Mouse (Mus musculus) megakaryocyte progenitor cell, adult 5-6 weeks (primary cell): ENCODE data around the gene Stx5a. TPM values are rescaled to one million over a fixed set of nuclear protein-coding genes. Genes with fewer than 3 reads are reported as not detected.

Experiments
- ATAC-seq: replicated peaks from 2 replicates; pipeline ENCODE4 v1.8.0; 2016; ENCODE audit warnings: mild to moderate bottlenecking, moderate TSS enrichment, inconsistent platforms; ENCODE audit not compliant: poor library complexity
- total RNA-seq, 2 experiments: library from RNA; stranded (forward) in 1 of 2; stranded (reverse) in 1 of 2; fragments of 157-497, 149-512 nt in 1 of 2; fragments of 200-1000 nt in 1 of 2; gene quantifications; 2 replicates each; pipeline versions ENCODE4 v1.2.3 to v1.2.4; 2015 to 2017

The Stx5a gene
- total RNA-seq, 2 experiments from 2014 or later, result 45.3 to 54.8 TPM

- ATAC-seq, result no peak
These were observed 49.0 kb downstream of the Stx5a start for GRCm38 (mm10) chr19:8790171-8790570.

DNA sequence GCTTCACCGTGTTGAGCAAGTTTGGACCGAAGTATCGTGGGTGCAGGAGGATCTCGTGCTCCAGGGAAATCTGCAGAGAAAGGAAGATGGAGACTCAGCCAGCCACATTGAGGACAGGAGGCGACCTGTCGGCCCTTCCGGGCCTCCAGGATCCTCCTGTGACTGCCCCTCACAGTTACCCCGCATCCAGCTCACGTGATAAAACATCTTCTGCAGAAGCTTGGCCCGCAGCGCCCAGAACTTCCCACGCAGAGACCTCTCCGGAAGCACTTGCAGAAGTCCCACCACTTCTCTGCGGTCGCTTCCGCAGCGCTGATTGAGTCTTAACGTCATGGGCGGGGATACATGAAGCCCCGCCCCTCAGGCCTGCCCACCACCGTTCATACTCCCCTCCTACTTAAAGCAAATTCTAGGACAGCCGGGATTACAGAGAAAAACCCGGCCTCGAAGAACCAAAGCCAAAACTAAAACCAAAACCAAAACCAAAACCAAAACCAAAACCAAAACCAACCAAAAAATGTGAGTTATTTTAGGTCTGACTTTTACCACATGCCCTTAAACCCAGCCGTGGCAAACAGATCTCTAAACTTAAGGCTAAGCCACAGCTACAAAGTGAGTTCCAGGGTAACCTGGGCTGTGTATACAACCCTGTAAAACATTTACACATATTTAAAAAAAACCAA lies 57.2 kb downstream of the Stx5a start, which contains the start of gene Polr2g:
Polr2g (minus strand) TSS at position 314 of the 683 bp plus-strand sequence.
- peak; percentile 73 for ATAC-seq

DNA sequence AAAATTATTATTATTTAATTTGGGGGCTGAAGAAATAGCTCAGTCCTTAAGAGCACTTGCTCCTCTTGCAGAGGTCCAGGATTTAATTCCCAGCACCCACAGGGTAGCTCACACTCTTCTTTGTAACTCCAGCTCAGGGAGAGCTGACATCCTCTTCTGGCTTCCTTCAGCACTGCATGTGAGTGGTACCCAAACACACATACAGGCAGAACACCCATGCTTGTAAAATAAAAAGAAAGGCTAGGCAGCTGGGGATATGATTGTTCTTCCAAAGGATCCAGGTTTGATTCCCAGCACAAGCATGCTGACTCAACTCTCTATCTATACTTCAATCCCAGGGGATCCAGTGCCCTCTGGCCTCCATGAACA lies 57.7 kb downstream of the Stx5a start:
- ATAC-seq, result no peak

- peak; percentile 87 for ATAC-seq
These were observed 61.1 kb downstream of the Stx5a start, which contains the start of gene Zbtb3 for GRCm38 (mm10) chr19:8802130-8802821. Zbtb3 (plus strand) TSS chr19:8802555.

GRCm38 (mm10) chr19:8803204-8803780 lies 62.1 kb downstream of the Stx5a start:
- no peak for ATAC-seq

DNA sequence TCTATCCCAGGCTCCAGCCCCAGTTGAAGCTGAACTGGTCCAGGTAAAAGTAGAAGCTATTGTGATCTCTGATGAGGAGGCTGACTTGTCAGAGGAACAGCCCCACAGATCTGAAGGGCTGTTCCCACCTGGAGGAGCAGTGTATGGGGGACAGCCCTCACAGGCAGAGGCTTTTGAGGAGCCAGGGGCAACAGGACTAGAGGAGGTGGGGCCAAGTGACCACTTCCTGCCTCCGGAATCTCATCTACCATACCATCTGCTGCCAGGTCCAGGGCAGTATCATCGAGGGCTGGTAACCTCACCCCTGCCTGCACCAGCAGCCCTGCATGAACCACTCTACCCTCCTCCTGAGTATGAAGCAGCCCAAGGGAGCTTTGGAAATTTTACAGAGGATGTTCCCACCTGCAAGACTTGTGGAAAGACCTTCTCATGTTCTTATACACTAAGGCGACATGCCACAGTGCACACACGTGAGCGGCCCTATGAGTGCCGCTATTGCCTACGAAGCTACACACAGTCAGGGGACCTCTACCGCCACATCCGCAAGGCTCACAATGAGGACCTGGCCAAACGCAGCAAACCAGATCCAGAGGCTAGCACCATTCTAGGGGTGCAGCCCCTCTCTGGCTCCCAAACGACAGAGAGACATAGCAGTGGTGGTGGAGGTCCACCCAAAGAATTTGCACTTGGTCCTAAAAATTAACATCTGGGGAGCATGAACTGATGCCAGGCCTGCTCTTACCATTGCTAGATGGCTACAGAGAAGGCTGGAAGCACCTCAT lies 62.9 kb downstream of the Stx5a start:
- 0 out of 2 replicates have a peak, but pooled peaks have one; percentile 20 for ATAC-seq

Other genes with a start within 250 kb of the Stx5a start
Only the 30 nearest of the 33 such genes appear.
- gene Slc22a8, start 150.2 kb upstream of the Stx5a start, total RNA-seq (2015), result not detected in 2 replicates
- not detected in 2 replicates for gene Slc22a8, start 150.2 kb upstream of the Stx5a start, total RNA-seq (2017)
- not detected in 2 replicates for gene Slc22a6, start 123.4 kb upstream of the Stx5a start, total RNA-seq (2015)
- not detected in 2 replicates for gene Slc22a6, start 123.4 kb upstream of the Stx5a start, total RNA-seq (2017)
- 0.02 TPM in 1 of 2 replicates, not detected in the other for gene Chrm1, start 77.6 kb upstream of the Stx5a start, total RNA-seq (2015)
- not detected in 2 replicates for gene Chrm1, start 77.6 kb upstream of the Stx5a start, total RNA-seq (2017)
- gene Slc3a2, start 18.0 kb upstream of the Stx5a start, total RNA-seq (2015), result 69.3 and 73.0 TPM in 2 replicates
- 84.0 and 87.7 TPM in 2 replicates for gene Slc3a2, start 18.0 kb upstream of the Stx5a start, total RNA-seq (2017)
- gene Wdr74, start 5.6 kb upstream of the Stx5a start, total RNA-seq (2015), result 111 and 112 TPM in 2 replicates
- 102 TPM in 2 replicates for gene Wdr74, start 5.6 kb upstream of the Stx5a start, total RNA-seq (2017)
- 1.2 and 4.4 TPM in 2 replicates for gene 1700092M07Rik, start 695 bp upstream of the Stx5a start, total RNA-seq (2015)
- gene 1700092M07Rik, start 695 bp upstream of the Stx5a start, total RNA-seq (2017), result not detected in 2 replicates
- gene Nxf1, start 15.7 kb downstream of the Stx5a start, total RNA-seq (2015), result 339 and 367 TPM in 2 replicates
- gene Nxf1, start 15.7 kb downstream of the Stx5a start, total RNA-seq (2017), result 76.5 and 91.9 TPM in 2 replicates
- 64.4 and 69.2 TPM in 2 replicates for gene Tmem223, start 29.6 kb downstream of the Stx5a start, total RNA-seq (2015)
- 36.2 and 37.0 TPM in 2 replicates for gene Tmem223, start 29.6 kb downstream of the Stx5a start, total RNA-seq (2017)
- 109 and 124 TPM in 2 replicates for gene Tmem179b, start 33.1 kb downstream of the Stx5a start, total RNA-seq (2015)
- gene Tmem179b, start 33.1 kb downstream of the Stx5a start, total RNA-seq (2017), result 73.9 and 87.1 TPM in 2 replicates
- gene Taf6l, start 45.0 kb downstream of the Stx5a start, total RNA-seq (2015), result 5.8 and 6.4 TPM in 2 replicates
- gene Taf6l, start 45.0 kb downstream of the Stx5a start, total RNA-seq (2017), result 9.7 and 12.8 TPM in 2 replicates
- 142 and 164 TPM in 2 replicates for gene Polr2g, start 57.2 kb downstream of the Stx5a start, total RNA-seq (2015)
- gene Polr2g, start 57.2 kb downstream of the Stx5a start, total RNA-seq (2017), result 68.1 and 83.9 TPM in 2 replicates
- gene Zbtb3, start 61.1 kb downstream of the Stx5a start, total RNA-seq (2015), result 1.8 and 2.8 TPM in 2 replicates
- gene Zbtb3, start 61.1 kb downstream of the Stx5a start, total RNA-seq (2017), result 2.1 and 2.4 TPM in 2 replicates
- 29.0 and 31.0 TPM in 2 replicates for gene Ttc9c, start 77.9 kb downstream of the Stx5a start, total RNA-seq (2015)
- gene Ttc9c, start 77.9 kb downstream of the Stx5a start, total RNA-seq (2017), result 65.6 and 73.3 TPM in 2 replicates
- gene Hnrnpul2, start 78.6 kb downstream of the Stx5a start, total RNA-seq (2015), result 56.7 and 59.5 TPM in 2 replicates
- gene Hnrnpul2, start 78.6 kb downstream of the Stx5a start, total RNA-seq (2017), result 64.7 and 77.8 TPM in 2 replicates
- 0.76 TPM in 1 of 2 replicates, not detected in the other for gene AC129217.1, start 88.4 kb downstream of the Stx5a start, total RNA-seq (2015)
- not detected in 2 replicates for gene AC129217.1, start 88.4 kb downstream of the Stx5a start, total RNA-seq (2017)
- 58.3 and 63.4 TPM in 2 replicates for gene Bscl2, start 96.1 kb downstream of the Stx5a start, total RNA-seq (2015)
- gene Bscl2, start 96.1 kb downstream of the Stx5a start, total RNA-seq (2017), result 28.8 and 31.6 TPM in 2 replicates
- 0.07 and 0.22 TPM in 2 replicates for gene Gng3, start 97.8 kb downstream of the Stx5a start, total RNA-seq (2015)
- gene Gng3, start 97.8 kb downstream of the Stx5a start, total RNA-seq (2017), result not detected in 2 replicates
- not detected in 2 replicates for gene Lrrn4cl, start 109.4 kb downstream of the Stx5a start, total RNA-seq (2015)
- gene Lrrn4cl, start 109.4 kb downstream of the Stx5a start, total RNA-seq (2017), result 0.88 TPM in 1 of 2 replicates, not detected in the other
- gene Ubxn1, start 130.1 kb downstream of the Stx5a start, total RNA-seq (2015), result 60.6 and 77.0 TPM in 2 replicates
- 159 and 168 TPM in 2 replicates for gene Ubxn1, start 130.1 kb downstream of the Stx5a start, total RNA-seq (2017)
- gene Uqcc3, start 139.5 kb downstream of the Stx5a start, total RNA-seq (2015), result 44.4 and 46.0 TPM in 2 replicates
- 93.0 and 118 TPM in 2 replicates for gene Uqcc3, start 139.5 kb downstream of the Stx5a start, total RNA-seq (2017)
- gene Lbhd1, start 142.3 kb downstream of the Stx5a start, total RNA-seq (2015), result 53.0 and 75.7 TPM in 2 replicates
- 7.5 and 14.3 TPM in 2 replicates for gene Lbhd1, start 142.3 kb downstream of the Stx5a start, total RNA-seq (2017)
- gene Gm49403, start 142.5 kb downstream of the Stx5a start, total RNA-seq (2015), result not detected in 2 replicates
- not detected in 2 replicates for gene Gm49403, start 142.5 kb downstream of the Stx5a start, total RNA-seq (2017)
- 51.4 and 70.0 TPM in 2 replicates for gene 1810009A15Rik, start 147.4 kb downstream of the Stx5a start, total RNA-seq (2015)
- gene 1810009A15Rik, start 147.4 kb downstream of the Stx5a start, total RNA-seq (2017), result 74.3 and 91.0 TPM in 2 replicates
- 1.5 and 2.5 TPM in 2 replicates for gene Gm49416, start 147.5 kb downstream of the Stx5a start, total RNA-seq (2015)
- not detected in 2 replicates for gene Gm49416, start 147.5 kb downstream of the Stx5a start, total RNA-seq (2017)
- 12.9 and 16.8 TPM in 2 replicates for gene Ints5, start 151.6 kb downstream of the Stx5a start, total RNA-seq (2015)
- gene Ints5, start 151.6 kb downstream of the Stx5a start, total RNA-seq (2017), result 14.1 and 17.7 TPM in 2 replicates
- 112 and 118 TPM in 2 replicates for gene Ganab, start 156.7 kb downstream of the Stx5a start, total RNA-seq (2015)
- 82.3 and 86.0 TPM in 2 replicates for gene Ganab, start 156.7 kb downstream of the Stx5a start, total RNA-seq (2017)
- 12.7 and 17.2 TPM in 2 replicates for gene B3gat3, start 179.0 kb downstream of the Stx5a start, total RNA-seq (2015)
- gene B3gat3, start 179.0 kb downstream of the Stx5a start, total RNA-seq (2017), result 20.5 and 21.6 TPM in 2 replicates
- 0.59 and 1.5 TPM in 2 replicates for gene Rom1, start 187.9 kb downstream of the Stx5a start, total RNA-seq (2015)
- gene Rom1, start 187.9 kb downstream of the Stx5a start, total RNA-seq (2017), result 0.54 and 0.88 TPM in 2 replicates
- 12.0 and 14.9 TPM in 2 replicates for gene Eml3, start 188.1 kb downstream of the Stx5a start, total RNA-seq (2015)
- gene Eml3, start 188.1 kb downstream of the Stx5a start, total RNA-seq (2017), result 20.1 and 36.0 TPM in 2 replicates
- 57.9 and 63.7 TPM in 2 replicates for gene Mta2, start 200.5 kb downstream of the Stx5a start, total RNA-seq (2015)
- 124 and 138 TPM in 2 replicates for gene Mta2, start 200.5 kb downstream of the Stx5a start, total RNA-seq (2017)